Mouse (Mus musculus) thymus, adult 2 months (tissue): ENCODE results near the gene Clcn5. TPM values are rescaled to one million over a fixed set of nuclear protein-coding genes. Genes with fewer than 3 reads are reported as not detected.

Source experiments
- DNase-seq: peaks from one replicate; pipeline ENCODE4 v3.0.0; 2021
- H3K27ac ChIP-seq: fragments of 200-500 bp; 2 replicates; pipeline ENCODE4 v1.5.1; 2012; ENCODE audit warnings: low read length, control low read depth; ENCODE audit not compliant: control insufficient read depth, insufficient read depth
- H3K27me3 ChIP-seq: fragments of 200-500 bp; 2 replicates; pipeline ENCODE4 v1.6.1; 2012; ENCODE audit warnings: mild to moderate bottlenecking, low read length, moderate library complexity, mixed read lengths; ENCODE audit not compliant: control insufficient read depth, insufficient read depth
- H3K36me3 ChIP-seq: fragments of 200-500 bp; 2 replicates; pipeline ENCODE4 v1.6.1; 2012; ENCODE audit warnings: mild to moderate bottlenecking, low read length, moderate library complexity; ENCODE audit not compliant: control insufficient read depth, insufficient read depth
- H3K4me1 ChIP-seq: fragments of 200-500 bp; replicated peaks from 2 replicates; pipeline ENCODE4 v1.6.1; 2012; ENCODE audit warnings: low read length; ENCODE audit not compliant: control insufficient read depth, insufficient read depth
- H3K4me3 ChIP-seq: fragments of 200-500 bp; 2 replicates; pipeline ENCODE4 v1.5.1; 2012; ENCODE audit warnings: mild to moderate bottlenecking, low read length, control low read depth, moderate library complexity; ENCODE audit not compliant: control insufficient read depth, insufficient read depth
- CTCF ChIP-seq: fragments of 200-500 bp; IDR thresholded peaks from 2 replicates; pipeline ENCODE4 v1.5.1; 2012; ENCODE audit warnings: mild to moderate bottlenecking, control low read depth, low read length, moderate library complexity, borderline replicate concordance; ENCODE audit not compliant: control insufficient read depth, poor library complexity, insufficient read depth; ENCODE audit errors: extremely low read depth
- POLR2A ChIP-seq: fragments of 200-500 bp; IDR thresholded peaks from 2 replicates; pipeline ENCODE4 v1.6.1; 2012; ENCODE audit warnings: mild to moderate bottlenecking, low read length, control low read depth, moderate library complexity; ENCODE audit not compliant: control insufficient read depth, poor library complexity, insufficient read depth; ENCODE audit errors: extremely low read depth
- WGBS: fragments of 180-500 bp; shearing (Covaris S2); methylation state at CpG from one replicate; pipeline ENCODE4 v1.1.7; 2018; 5-methylcytosine and 5-hydroxymethylcytosine counted together
- polyA plus RNA-seq: library from polyadenylated mRNA; depleted of rRNA; stranded (reverse); fragments of >200 nt; gene quantifications from 2 replicates; pipeline ENCODE4 v1.2.3, GENCODE M21; 2012

Clcn5 gene
- polyA plus RNA-seq, 1 experiment = 3.2 TPM

DNA sequence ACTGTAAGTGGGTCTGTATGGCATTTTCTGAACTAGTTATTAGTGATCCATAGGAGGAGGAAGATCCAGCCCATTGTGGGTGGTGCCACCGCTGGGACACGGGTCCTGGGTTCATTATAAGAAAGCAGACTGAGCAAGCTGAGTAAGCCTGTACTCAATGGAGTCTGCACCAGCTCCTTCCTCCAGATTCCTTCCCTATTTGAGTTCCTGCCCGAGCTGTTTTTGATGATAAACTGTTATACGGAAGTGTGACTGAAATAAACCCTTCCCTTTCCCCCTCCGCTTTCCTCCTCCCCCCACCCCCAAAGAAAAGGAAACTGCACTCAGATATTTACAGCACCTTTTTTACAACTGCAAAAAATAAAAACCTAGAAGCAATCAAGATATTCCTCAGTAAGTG, 115.1 kb downstream of the Clcn5 start:
- Histone ChIP-seq H3K4me3 (no peak overlapping the region), H3K4me1 (no peaks in the 10 kb centered on the region; the same call in 1 of the 2 replicates), H3K36me3 (no peaks in the 10 kb centered on the region), H3K27ac (no peak overlapping the region), H3K27me3 (no peaks in the 10 kb centered on the region)
- 16% methylated on average over 5 of the region's 5 CpGs for WGBS
- TF ChIP-seq CTCF = no peak
- no peak for TF ChIP-seq POLR2A
- no peak for DNase-seq

DNA sequence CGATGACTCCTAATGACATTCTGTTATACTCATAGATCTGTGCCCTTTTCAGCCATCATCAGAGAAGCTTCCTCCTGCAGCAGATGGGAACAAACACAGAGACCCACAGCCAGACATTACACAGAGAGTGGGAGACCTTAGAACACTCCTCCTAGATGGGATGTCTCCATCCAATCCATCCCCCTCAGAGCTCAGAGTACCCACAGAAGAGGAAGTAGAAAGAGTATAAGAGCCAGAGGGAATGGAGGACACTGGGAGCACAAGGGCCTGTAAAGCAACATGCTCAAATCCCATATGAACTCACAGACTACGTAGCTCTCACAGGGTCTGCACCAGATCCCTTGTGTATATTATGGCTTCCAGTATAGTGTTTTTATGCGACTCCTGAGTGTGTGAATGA, 115.6 kb downstream of the Clcn5 start:
- TF ChIP-seq CTCF (no peak), POLR2A (no peak)
- no peak for DNase-seq
- WGBS = 92% methylated on average over 3 of the region's 3 CpGs
- Histone ChIP-seq H3K4me3 (no peak overlapping the region), H3K4me1 (no peaks in the 10 kb centered on the region; the same call in 1 of the 2 replicates), H3K27ac (no peak overlapping the region), H3K36me3 (no peaks in the 10 kb centered on the region), H3K27me3 (no peaks in the 10 kb centered on the region)

DNA sequence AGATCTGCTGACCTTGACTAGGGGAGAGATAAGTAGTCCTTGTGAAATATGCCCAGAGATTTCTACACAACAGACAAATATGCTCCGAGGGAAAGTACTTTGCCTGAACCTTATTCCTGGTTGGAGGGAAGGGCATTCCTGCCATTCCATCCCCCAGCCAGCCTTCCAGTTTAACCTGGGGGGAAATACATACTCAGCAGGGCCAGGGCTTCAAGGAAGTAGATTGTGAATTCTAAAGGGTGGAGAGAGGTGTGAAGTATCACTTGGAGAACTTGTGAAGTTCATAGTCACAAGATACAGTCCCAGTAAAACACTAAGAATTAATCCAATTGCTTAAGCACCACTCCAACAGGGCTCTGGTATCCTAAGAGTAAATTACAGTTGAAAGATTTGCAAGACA, 121.3 kb downstream of the Clcn5 start:
- H3K4me1 ChIP-seq = no peaks in the 10 kb centered on the region
- TF ChIP-seq CTCF (no peak), POLR2A (no peak)
- no peak for DNase-seq
- WGBS = 94% methylated on average over 1 of the region's 1 CpGs
- no peak overlapping the region for H3K4me3 ChIP-seq
- H3K27ac ChIP-seq = no peak overlapping the region
- H3K36me3 ChIP-seq = no peaks in the 10 kb centered on the region
- H3K27me3 ChIP-seq = no peaks in the 10 kb centered on the region

DNA sequence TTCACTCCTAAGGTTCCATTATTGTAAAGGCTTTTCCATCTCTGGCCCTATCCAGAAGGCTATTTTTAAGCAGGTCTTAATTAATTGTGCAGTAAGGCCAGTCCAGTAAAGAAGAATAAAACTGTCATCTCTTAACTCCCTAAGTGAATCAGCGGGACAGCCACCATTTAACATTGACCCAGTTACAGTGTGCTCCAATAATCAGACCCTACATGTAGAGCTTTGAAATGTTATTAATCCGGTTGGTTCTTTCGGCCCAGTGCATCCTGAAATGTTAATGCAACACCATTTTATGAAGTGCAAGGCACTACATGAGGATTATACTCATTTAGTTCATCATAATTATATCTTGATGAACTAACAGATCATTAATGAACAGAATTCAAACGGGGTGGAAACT, 128.3 kb downstream of the Clcn5 start:
- Histone ChIP-seq H3K4me1 (no peaks in the 10 kb centered on the region), H3K36me3 (no peaks in the 10 kb centered on the region), H3K4me3 (no peak overlapping the region), H3K27ac (no peak overlapping the region), H3K27me3 (no peaks in the 10 kb centered on the region)
- DNase-seq = no peak
- WGBS = 99% methylated on average over 4 of the region's 4 CpGs
- TF ChIP-seq POLR2A (no peak), CTCF (no peak)

DNA sequence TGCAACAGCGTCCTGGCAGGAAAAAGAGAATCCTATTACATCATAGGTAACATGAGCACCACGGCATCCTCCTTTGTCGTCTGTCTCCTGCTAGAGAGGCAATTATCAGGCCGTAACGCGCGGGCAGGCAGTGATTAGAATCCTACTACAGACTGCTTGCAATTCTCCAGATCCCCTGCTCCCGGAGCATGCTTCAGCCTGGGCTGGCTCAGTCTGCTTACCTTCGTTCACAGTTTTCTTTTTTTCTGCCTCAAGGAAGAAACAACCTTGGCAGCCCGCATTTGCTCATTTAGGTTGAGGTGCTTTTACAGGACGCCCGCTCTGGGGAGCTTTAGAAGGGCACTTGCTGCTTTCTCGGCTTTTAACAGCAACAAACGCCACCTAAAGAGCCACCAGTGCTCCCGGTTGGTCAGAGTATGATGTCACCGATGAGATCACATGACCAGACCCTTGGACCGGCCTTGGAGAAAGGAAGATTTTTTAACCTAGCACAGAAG, 130.8 kb downstream of the Clcn5 start:
- Histone ChIP-seq H3K27ac (no peak overlapping the region), H3K4me3 (no peak overlapping the region), H3K27me3 (no peaks in the 10 kb centered on the region), H3K4me1 (no peaks in the 10 kb centered on the region), H3K36me3 (no peaks in the 10 kb centered on the region)
- WGBS = 40% methylated on average over 17 of the region's 17 CpGs
- DNase-seq = no peak
- no peak for TF ChIP-seq CTCF
- no peak for TF ChIP-seq POLR2A

DNA sequence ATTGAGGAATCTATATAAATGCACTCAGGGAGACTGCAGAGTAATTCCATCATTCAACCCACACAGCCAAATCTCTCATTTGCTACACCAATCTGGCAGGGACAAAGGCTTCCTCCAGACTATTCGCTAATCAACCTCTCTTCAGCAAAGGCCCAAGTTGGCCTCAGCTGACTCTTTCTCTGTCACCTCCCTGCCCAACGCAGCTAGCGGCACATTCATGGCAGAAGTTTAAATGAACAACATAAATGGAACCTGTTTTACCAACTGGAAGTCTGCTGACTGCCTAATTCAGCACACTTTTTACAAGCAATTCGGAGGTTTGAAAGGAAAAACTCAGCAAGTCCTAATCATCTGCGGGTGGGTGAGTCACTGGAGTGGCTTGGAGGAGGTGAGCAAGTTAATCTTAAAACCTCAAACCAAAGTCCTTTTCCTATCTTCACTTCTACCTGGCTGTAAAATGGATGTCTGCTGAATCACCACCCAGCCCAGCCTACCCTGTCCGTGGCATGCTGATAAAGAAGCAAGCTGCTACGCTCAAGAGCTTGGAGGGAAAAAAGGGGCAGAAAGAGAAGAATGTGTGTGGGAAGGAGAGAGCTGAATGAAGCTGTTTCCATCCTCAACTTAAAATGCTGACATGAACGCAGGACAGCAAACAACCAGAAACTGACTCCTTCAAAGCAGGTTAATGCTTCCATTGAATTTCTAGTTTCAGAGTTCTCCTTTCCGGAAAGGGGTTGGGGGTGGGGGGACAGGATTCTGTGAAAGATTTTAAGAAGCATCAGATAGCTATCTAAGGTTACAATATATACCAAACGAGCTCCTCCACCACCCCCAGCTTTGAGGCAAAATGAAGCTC, 131.5 kb downstream of the Clcn5 start:
- Histone ChIP-seq H3K36me3 (no peaks in the 10 kb centered on the region), H3K4me3 (no peak overlapping the region), H3K27ac (no peak overlapping the region), H3K27me3 (no peaks in the 10 kb centered on the region), H3K4me1 (no peaks in the 10 kb centered on the region)
- 71% methylated on average over 10 of the region's 10 CpGs for WGBS
- no peak for DNase-seq
- no peak for TF ChIP-seq POLR2A
- no peak for TF ChIP-seq CTCF
